8 mouse cellular contexts compared by ENCODE assay signal in the genomic region with DNA sequence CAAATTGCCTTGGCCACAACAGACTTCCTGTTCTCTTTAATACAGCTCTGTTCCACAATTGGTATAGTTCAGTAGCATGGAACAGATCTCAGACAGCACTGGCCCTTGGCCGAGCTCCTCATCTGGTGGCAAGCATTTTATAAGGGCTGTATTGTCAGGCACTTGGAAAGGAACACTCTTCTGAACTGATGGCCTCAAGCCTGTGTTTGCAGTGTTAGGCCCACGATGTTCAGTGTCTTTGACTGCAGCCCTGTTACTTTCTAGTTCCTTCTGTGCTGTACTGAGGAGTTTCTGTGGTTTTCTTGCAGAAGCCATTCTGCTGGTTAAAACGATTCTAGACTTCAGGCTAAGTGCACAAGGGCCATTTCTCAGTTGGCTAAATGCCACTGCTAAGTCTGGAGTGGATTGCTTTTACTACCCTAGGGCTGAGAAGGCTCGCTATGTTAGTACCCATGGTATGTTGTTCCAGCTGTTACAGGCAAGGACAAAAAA.
DNase-seq lines count a peak whose midpoint lies in the region; ATAC-seq and TF ChIP-seq lines count a peak whose summit lies in the region.

No protein-coding gene starts in this region.

- no peak overlapping the region for H3K27ac ChIP-seq in hindbrain, embryonic 16.5 days (ENCODE audit: low read depth, low read length)
- H3K27ac ChIP-seq in hindbrain, embryonic 12.5 days, result no peak overlapping the region
- peak overlapping the region; percentile 83 for H3K27ac ChIP-seq in CH12.LX (ENCODE audit: insufficient read depth, low read depth)
- H3K27ac ChIP-seq in kidney, postnatal 0 days, result no peak overlapping the region
- no peak overlapping the region for H3K27ac ChIP-seq in lung, postnatal 0 days (ENCODE audit: low read length)
- no peak overlapping the region for H3K27ac ChIP-seq in forebrain, embryonic 13.5 days

- H3K36me3 ChIP-seq in hindbrain, embryonic 16.5 days (ENCODE audit: control insufficient read depth, insufficient read depth, low read length), result no peaks in the 10 kb centered on the region
- no peaks in the 10 kb centered on the region for H3K36me3 ChIP-seq in hindbrain, embryonic 12.5 days
- H3K36me3 ChIP-seq in CH12.LX (replicated peaks in 1 of 2; ENCODE audit: control insufficient read depth in 1 of 2, insufficient read depth in 1 of 2, low read length in 1 of 2), result peaks cover 39 to 64% of the 10 kb centered on the region in 2 experiments
- no peaks in the 10 kb centered on the region for H3K36me3 ChIP-seq in kidney, postnatal 0 days (ENCODE audit: insufficient read depth, low read length)
- no peaks in the 10 kb centered on the region for H3K36me3 ChIP-seq in lung, postnatal 0 days (ENCODE audit: insufficient read depth, low read length)
- no peaks in the 10 kb centered on the region for H3K36me3 ChIP-seq in forebrain, embryonic 13.5 days (ENCODE audit: poor library complexity, severe bottlenecking)

- H3K9ac ChIP-seq in hindbrain, embryonic 16.5 days (ENCODE audit: low read depth, low read length), result no peak overlapping the region
- H3K9ac ChIP-seq in hindbrain, embryonic 12.5 days, result no peak overlapping the region
- H3K9ac ChIP-seq in CH12.LX (ENCODE audit: insufficient read depth, low read depth), result no peak overlapping the region; the same call in 1 of the 2 replicates
- H3K9ac ChIP-seq in kidney, postnatal 0 days (ENCODE audit: low read depth, low read length), result no peak overlapping the region
- no peak overlapping the region for H3K9ac ChIP-seq in lung, postnatal 0 days (replicated peaks; ENCODE audit: low read depth)
- H3K9ac ChIP-seq in forebrain, embryonic 13.5 days, result no peak overlapping the region

- peaks cover 40% of the 10 kb centered on the region for H3K79me2 ChIP-seq in CH12.LX (replicated peaks; ENCODE audit: control insufficient read depth, extremely low read depth, insufficient read depth, poor library complexity, severe bottlenecking)

- H3K4me3 ChIP-seq in hindbrain, embryonic 16.5 days (ENCODE audit: low read length), result no peak overlapping the region
- no peak overlapping the region for H3K4me3 ChIP-seq in hindbrain, embryonic 12.5 days
- H3K4me3 ChIP-seq in CH12.LX (replicated peaks in 1 of 3; ENCODE audit: low read depth in 2 of 3, low read length in 2 of 3, poor library complexity in 1 of 3), result no peak overlapping the region
- H3K4me3 ChIP-seq in kidney, postnatal 0 days (replicated peaks; ENCODE audit: low read depth, low read length), result no peak overlapping the region
- H3K4me3 ChIP-seq in lung, postnatal 0 days (ENCODE audit: low read depth, low read length), result no peak overlapping the region
- no peak overlapping the region for H3K4me3 ChIP-seq in forebrain, embryonic 13.5 days

- no peaks in the 10 kb centered on the region for H3K9me3 ChIP-seq in hindbrain, embryonic 16.5 days (ENCODE audit: control insufficient read depth, low read length)
- no peaks in the 10 kb centered on the region for H3K9me3 ChIP-seq in hindbrain, embryonic 12.5 days (replicated peaks)
- peaks cover 2% of the 10 kb centered on the region for H3K9me3 ChIP-seq in CH12.LX (replicated peaks; ENCODE audit: low read length)
- no peaks in the 10 kb centered on the region for H3K9me3 ChIP-seq in kidney, postnatal 0 days (replicated peaks; ENCODE audit: low read length)
- no peaks in the 10 kb centered on the region for H3K9me3 ChIP-seq in lung, postnatal 0 days (ENCODE audit: low read length)
- H3K9me3 ChIP-seq in forebrain, embryonic 13.5 days (replicated peaks), result no peaks in the 10 kb centered on the region

- no peak; the same call in 1 of the 2 replicates for TF ChIP-seq RAD21 in CH12.LX (IDR thresholded peaks at IDR 0.05; ENCODE audit: low read depth, low read length)

- TF ChIP-seq POLR2A in CH12.LX (IDR thresholded peaks at IDR 0.05; ENCODE audit: low read depth, low read length), result no peak

- H3K4me2 ChIP-seq in hindbrain, embryonic 16.5 days (ENCODE audit: low read length), result no peak overlapping the region
- no peak overlapping the region for H3K4me2 ChIP-seq in hindbrain, embryonic 12.5 days (replicated peaks)
- H3K4me2 ChIP-seq in CH12.LX (ENCODE audit: insufficient read depth, low read depth, poor library complexity, severe bottlenecking), result peak overlapping the region; percentile 35
- no peak overlapping the region for H3K4me2 ChIP-seq in kidney, postnatal 0 days (ENCODE audit: low read length)
- H3K4me2 ChIP-seq in lung, postnatal 0 days (replicated peaks; ENCODE audit: low read depth, low read length), result no peak overlapping the region
- no peak overlapping the region for H3K4me2 ChIP-seq in forebrain, embryonic 13.5 days

- no peak for TF ChIP-seq CTCF in CH12.LX (conservative IDR thresholded peaks at IDR 0.05 in 1 of 2, IDR thresholded peaks at IDR 0.05 in 1 of 2; ENCODE audit: low read depth in 2 of 2, low read length in 2 of 2)
- no peak for TF ChIP-seq CTCF in kidney, postnatal 0 days (IDR thresholded peaks at IDR 0.05; ENCODE audit: low read depth)
- no peak for TF ChIP-seq CTCF in lung, postnatal 0 days (IDR thresholded peaks at IDR 0.05)

- peak; percentile 84 for ATAC-seq in hindbrain, embryonic 16.5 days
- ATAC-seq in hindbrain, embryonic 12.5 days (ENCODE audit: low FRiP score), result no peak
- no peak for ATAC-seq in kidney, postnatal 0 days (replicated peaks; ENCODE audit: low FRiP score, low read depth)
- ATAC-seq in lung, postnatal 0 days, result peak; percentile 25; the same call in 1 of the 2 replicates
- no peak for ATAC-seq in forebrain, embryonic 13.5 days

- 70% methylated on average over 4 of the region's 4 CpGs for WGBS in hindbrain, embryonic 16.5 days
- WGBS in hindbrain, embryonic 12.5 days, result 78% methylated on average over 4 of the region's 4 CpGs
- 50% methylated on average over 4 of the region's 4 CpGs for WGBS in kidney, postnatal 0 days
- 47% methylated on average over 4 of the region's 4 CpGs for WGBS in lung, postnatal 0 days
- 87% methylated on average over 4 of the region's 4 CpGs for whole genome bisulfite sequencing in forebrain, embryonic 13.5 days

- peak; percentile 52 for DNase-seq in CH12.LX (ENCODE audit: extremely low read depth)
- DNase-seq in frontal cortex, adult 2 months (ENCODE audit: extremely low spot score in 1 of 2, low spot score in 1 of 2), result peak; percentile 29 to 51
- DNase-seq in kidney, postnatal 0 days (ENCODE audit: low spot score), result peak; percentile 39
- peak; percentile 14 for DNase-seq in lung, postnatal 0 days (ENCODE audit: low spot score)
- DNase-seq in spleen, postnatal 36 days (ENCODE audit: low spot score in 2 of 2), result peak; percentile 65 to 66

- no peaks in the 10 kb centered on the region for H3K4me1 ChIP-seq in hindbrain, embryonic 16.5 days (ENCODE audit: control insufficient read depth, insufficient read depth, low read depth, low read length)
- no peaks in the 10 kb centered on the region for H3K4me1 ChIP-seq in hindbrain, embryonic 12.5 days
- peaks cover 20 to 62% of the 10 kb centered on the region in 2 experiments for H3K4me1 ChIP-seq in CH12.LX (ENCODE audit: control insufficient read depth in 1 of 2, insufficient read depth in 2 of 2)
- no peaks in the 10 kb centered on the region for H3K4me1 ChIP-seq in kidney, postnatal 0 days (replicated peaks; ENCODE audit: insufficient read depth, low read length)
- H3K4me1 ChIP-seq in lung, postnatal 0 days (ENCODE audit: insufficient read depth, low read depth, low read length), result no peaks in the 10 kb centered on the region
- H3K4me1 ChIP-seq in forebrain, embryonic 13.5 days, result no peaks in the 10 kb centered on the region

- in situ Hi-C loops in CH12.LX (cut with MboI; ENCODE audit: low pct_ligation_motif_present, low pct_unique_long_range_greater_than_20kb, low sequenced_read_pairs), result no loop called here

- dilution Hi-C loops in CH12.LX (cut with MboI; ENCODE audit: extremely low pct_ligation_motif_present, extremely low pct_unique_long_range_greater_than_20kb, low sequenced_read_pairs), result no loop called here

- peak; percentile 62; the same call in 1 of the 2 replicates for TF ChIP-seq EP300 in CH12.LX (IDR thresholded peaks at IDR 0.05; ENCODE audit: low read length)
- no peak for TF ChIP-seq EP300 in lung, postnatal 0 days (IDR thresholded peaks at IDR 0.05)

- H3K27me3 ChIP-seq in hindbrain, embryonic 16.5 days (replicated peaks; ENCODE audit: control insufficient read depth, insufficient read depth, low read length), result no peaks in the 10 kb centered on the region
- no peaks in the 10 kb centered on the region for H3K27me3 ChIP-seq in hindbrain, embryonic 12.5 days
- no peaks in the 10 kb centered on the region for H3K27me3 ChIP-seq in CH12.LX (replicated peaks)
- H3K27me3 ChIP-seq in kidney, postnatal 0 days (ENCODE audit: insufficient read depth, low read length), result no peaks in the 10 kb centered on the region
- no peaks in the 10 kb centered on the region for H3K27me3 ChIP-seq in lung, postnatal 0 days (replicated peaks; ENCODE audit: insufficient read depth, low read length)
- H3K27me3 ChIP-seq in forebrain, embryonic 13.5 days, result no peaks in the 10 kb centered on the region

TF ChIP-seq in CH12.LX, 34 proteins besides CTCF, POLR2A, EP300 and RAD21 (continues in another document):
- TF ChIP-seq MAFK (IDR thresholded peaks at IDR 0.05; ENCODE audit: insufficient replicate concordance, low read length), result no peak
- no peak for TF ChIP-seq MXI1 (IDR thresholded peaks at IDR 0.05; ENCODE audit: low read depth, low read length)
- no peak for TF ChIP-seq USF1 (IDR thresholded peaks at IDR 0.05; ENCODE audit: low read depth, low read length)
- no peak for TF ChIP-seq JUN (IDR thresholded peaks at IDR 0.05; ENCODE audit: insufficient read depth, low read depth, low read length)
- no peak for TF ChIP-seq MAZ (IDR thresholded peaks at IDR 0.05; ENCODE audit: low read depth, low read length)
- no peak for TF ChIP-seq E2F4 (IDR thresholded peaks at IDR 0.05; ENCODE audit: insufficient replicate concordance, low read depth, low read length)
- peak; percentile 47; the same call in 1 of the 2 replicates for TF ChIP-seq MAX (IDR thresholded peaks at IDR 0.05; ENCODE audit: low read length)
- peak; percentile 71 for TF ChIP-seq IRF4 (IDR thresholded peaks at IDR 0.05; ENCODE audit: low read depth, low read length)
- 0 out of 2 replicates have a peak, but pooled peaks have one; percentile 16 for TF ChIP-seq BHLHE40 (IDR thresholded peaks at IDR 0.05; ENCODE audit: low read depth, low read length)
- 0 out of 2 replicates have a peak, but pooled peaks have one; percentile 4 for TF ChIP-seq SMC3 (IDR thresholded peaks at IDR 0.05; ENCODE audit: low read depth, low read length)
- 0 out of 2 replicates have a peak, but pooled peaks have one; percentile 63 for TF ChIP-seq CHD2 (IDR thresholded peaks at IDR 0.05; ENCODE audit: low read length)
- TF ChIP-seq ZKSCAN1 (IDR thresholded peaks at IDR 0.05; ENCODE audit: borderline replicate concordance, low read depth, low read length), result no peak
- TF ChIP-seq NELFE (IDR thresholded peaks at IDR 0.05; ENCODE audit: low read depth, low read length), result no peak
- no peak for TF ChIP-seq USF2 (conservative IDR thresholded peaks at IDR 0.05; ENCODE audit: low read depth, low read length)
- no peak for TF ChIP-seq ZNF384 (IDR thresholded peaks at IDR 0.05; ENCODE audit: low read depth, low read length)
- no peak for TF ChIP-seq GABPA (IDR thresholded peaks at IDR 0.05; ENCODE audit: insufficient replicate concordance, low read depth, low read length)
- no peak for TF ChIP-seq PAX5 (IDR thresholded peaks at IDR 0.05; ENCODE audit: low read length)

Comparison
In these comparisons a context has a peak if more than half of its experiments do, and no peak if none do; other contexts are left out.
1. ATAC-seq: peak in hindbrain, embryonic 16.5 days (single experiment) and lung, postnatal 0 days (single experiment); none in hindbrain, embryonic 12.5 days (single experiment), kidney, postnatal 0 days (single experiment) and forebrain, embryonic 13.5 days (single experiment).
2. DNase-seq: peak in every context shown above with its lines; median percentile 66 in spleen, postnatal 36 days; 52 in CH12.LX; 40 in frontal cortex, adult 2 months; 39 in kidney, postnatal 0 days; 14 in lung, postnatal 0 days.